Mouse (Mus musculus) hindbrain, embryonic 13.5 days (tissue): ENCODE results near the gene Fam110a. TPM values are rescaled to one million over a fixed set of nuclear protein-coding genes. Genes with fewer than 3 reads are reported as not detected.
A peak's percentile ranks its signal among the peaks of the same experiment; 100 is the strongest.

ENCODE experiments used
- ATAC-seq: fragments of 200-750 bp; cut with Nextera tagmentation; 2 replicates; pipeline ENCODE4 v1.8.0; 2017; ENCODE audit warnings: moderate TSS enrichment; ENCODE audit not compliant: low FRiP score
- H3K27ac ChIP-seq: fragments of 300-500 bp; sonication (generic); 2 replicates; pipeline ENCODE4 v1.5.1; 2015; ENCODE audit warnings: inconsistent platforms, mild to moderate bottlenecking, moderate library complexity
- H3K27me3 ChIP-seq: fragments of 300-500 bp; sonication (generic); 2 replicates; pipeline ENCODE4 v1.6.1; 2015; ENCODE audit warnings: mild to moderate bottlenecking, inconsistent platforms
- H3K36me3 ChIP-seq: fragments of 300-500 bp; sonication (generic); 2 replicates; pipeline ENCODE4 v1.6.1; 2015; ENCODE audit warnings: mild to moderate bottlenecking, inconsistent platforms
- H3K4me1 ChIP-seq: fragments of 300-500 bp; sonication (generic); replicated peaks from 2 replicates; pipeline ENCODE4 v1.6.1; 2015; ENCODE audit warnings: inconsistent platforms
- H3K4me2 ChIP-seq: fragments of 300-500 bp; sonication (generic); 2 replicates; pipeline ENCODE4 v1.6.1; 2015; ENCODE audit warnings: inconsistent platforms, mild to moderate bottlenecking, moderate library complexity
- H3K4me3 ChIP-seq: fragments of 300-500 bp; sonication (generic); 2 replicates; pipeline ENCODE4 v1.5.1; 2015; ENCODE audit warnings: mild to moderate bottlenecking, inconsistent platforms
- H3K9ac ChIP-seq: fragments of 300-500 bp; sonication (generic); 2 replicates; pipeline ENCODE4 v1.6.1; 2015; ENCODE audit warnings: mild to moderate bottlenecking, inconsistent platforms
- H3K9me3 ChIP-seq: fragments of 300-500 bp; sonication (generic); 2 replicates; pipeline ENCODE4 v1.6.1; 2016; ENCODE audit warnings: inconsistent platforms
- WGBS: fragments of 180-500 bp; shearing (Covaris S2); methylation state at CpG from one replicate; pipeline ENCODE4 v1.1.7; 2015; 5-methylcytosine and 5-hydroxymethylcytosine counted together
- polyA plus RNA-seq: library from polyadenylated mRNA; unstranded; fragments of >200 nt; fragmentation: Nextera tagmentation; extraction: Ambion mirVana; gene quantifications from 2 replicates; pipeline ENCODE4 v1.2.1, GENCODE M21; 2015

Gene Fam110a
- polyA plus RNA-seq, 1 experiment from 2014 or later: 71.4 TPM

DNA sequence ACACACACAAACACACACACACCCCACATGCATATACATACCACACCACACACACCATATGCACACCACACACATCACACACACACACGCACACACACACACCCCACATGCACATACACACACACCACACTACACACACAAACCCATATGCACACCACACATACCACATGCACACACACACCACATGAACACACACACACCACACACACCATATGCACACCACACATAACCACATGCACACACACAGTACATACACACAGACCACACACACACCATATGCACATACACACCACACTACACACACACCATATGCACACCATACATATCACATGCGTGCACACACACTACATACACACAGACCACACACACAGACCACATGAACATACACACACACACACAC, 32.4 kb downstream of the Fam110a start:
- 0 out of 2 replicates have a peak, but pooled peaks cover 6% of the 10 kb centered on the region for H3K4me1 ChIP-seq
- no peak overlapping the region for H3K4me3 ChIP-seq
- H3K36me3 ChIP-seq: no peaks in the 10 kb centered on the region
- no peaks in the 10 kb centered on the region for H3K9me3 ChIP-seq
- WGBS: 100% methylated on average over 2 of the region's 2 CpGs
- no peak overlapping the region for H3K4me2 ChIP-seq
- H3K9ac ChIP-seq: no peak overlapping the region
- no peaks in the 10 kb centered on the region for H3K27me3 ChIP-seq
- H3K27ac ChIP-seq: no peak overlapping the region
- ATAC-seq: no peak

DNA sequence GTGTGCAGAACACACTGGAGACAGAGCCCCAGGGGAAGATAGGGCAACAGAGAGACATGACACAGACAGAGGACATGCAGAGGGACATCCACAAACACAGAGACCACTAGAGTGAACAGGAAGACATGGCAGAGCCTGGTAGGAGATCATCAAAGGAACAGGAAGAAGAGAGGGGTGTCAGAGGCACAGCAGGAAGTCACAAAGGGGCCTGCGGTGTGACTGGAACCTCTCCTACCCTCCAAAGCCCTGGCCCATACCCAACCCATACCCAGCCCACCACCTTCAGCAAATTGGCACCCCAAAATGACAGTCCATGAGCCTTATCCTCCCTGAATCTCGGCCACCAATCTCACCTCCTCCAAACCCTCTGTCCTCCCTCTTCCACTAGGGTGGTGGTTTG, 35.9 kb downstream of the Fam110a start:
- Histone ChIP-seq H3K4me1 (0 out of 2 replicates have a peak, but pooled peaks cover 2% of the 10 kb centered on the region), H3K27ac (no peak overlapping the region), H3K4me3 (no peak overlapping the region), H3K27me3 (no peaks in the 10 kb centered on the region), H3K9ac (no peak overlapping the region), H3K4me2 (no peak overlapping the region), H3K36me3 (no peaks in the 10 kb centered on the region), H3K9me3 (no peaks in the 10 kb centered on the region)
- ATAC-seq: no peak
- WGBS: 56% methylated on average over 2 of the region's 2 CpGs

DNA sequence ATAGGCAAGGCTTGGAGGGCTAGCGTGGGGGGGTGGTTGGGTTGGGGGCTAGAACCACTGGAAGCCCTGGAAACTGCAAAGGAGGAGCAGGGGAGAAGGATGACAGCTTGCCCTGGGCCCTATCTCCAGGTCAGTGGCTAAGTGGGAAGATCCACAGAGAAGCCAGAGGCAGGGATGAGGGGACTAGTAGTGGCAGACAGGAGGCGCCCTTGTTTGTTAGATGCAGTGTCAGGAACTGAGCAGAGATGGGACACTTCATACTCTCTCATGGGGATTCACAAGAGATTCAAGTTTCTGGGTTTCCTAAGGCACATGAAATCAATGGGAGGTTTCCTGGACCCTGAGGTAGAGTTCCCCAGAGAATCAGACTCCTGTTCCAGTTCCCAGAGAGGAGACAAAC, 38.8 kb downstream of the Fam110a start:
- no peak overlapping the region for H3K4me3 ChIP-seq
- no peaks in the 10 kb centered on the region for H3K36me3 ChIP-seq
- no peaks in the 10 kb centered on the region for H3K27me3 ChIP-seq
- ATAC-seq: no peak
- no peak overlapping the region for H3K4me2 ChIP-seq
- H3K9ac ChIP-seq: no peak overlapping the region
- H3K27ac ChIP-seq: no peak overlapping the region
- H3K9me3 ChIP-seq: no peaks in the 10 kb centered on the region
- 40% methylated on average over 2 of the region's 2 CpGs for WGBS
- peaks cover 11% of the 10 kb centered on the region for H3K4me1 ChIP-seq

DNA sequence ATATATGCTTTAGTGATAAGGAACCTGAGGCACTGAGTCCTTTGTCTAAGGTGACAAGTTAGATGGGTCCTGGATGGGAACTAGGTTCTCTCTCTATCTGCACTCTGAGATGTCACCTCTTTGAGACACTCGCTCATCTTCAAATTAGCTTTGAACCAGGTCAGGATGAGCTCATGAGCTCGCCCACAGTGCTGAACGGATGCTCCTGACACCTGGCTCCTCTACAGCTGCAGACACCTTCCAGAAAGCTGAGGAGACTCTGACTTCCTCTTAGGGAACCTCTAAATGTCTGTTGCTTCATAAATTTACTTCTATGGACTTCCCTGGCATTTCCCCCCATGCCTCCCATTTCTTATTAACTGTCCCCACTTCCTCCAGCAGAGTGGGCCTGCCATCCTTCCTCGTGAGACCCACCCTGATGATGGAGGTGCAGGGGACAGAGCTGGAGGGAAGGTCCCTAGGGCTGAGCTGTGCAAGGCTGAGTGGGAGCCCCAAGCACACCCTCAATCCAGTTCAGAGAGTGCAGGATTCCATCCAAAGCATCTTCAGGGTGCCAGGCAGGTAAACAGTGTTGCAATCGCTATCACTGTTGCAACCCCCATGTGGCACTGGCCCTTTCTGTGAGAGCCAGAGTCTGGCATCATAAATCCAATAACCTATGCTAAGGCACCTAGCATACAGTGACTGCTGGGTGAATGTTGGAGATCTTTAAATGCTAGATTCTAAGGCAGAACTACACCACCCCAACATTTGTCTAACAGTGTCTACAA, 40.2 kb downstream of the Fam110a start:
- Histone ChIP-seq H3K27ac (no peak overlapping the region), H3K36me3 (no peaks in the 10 kb centered on the region), H3K27me3 (no peaks in the 10 kb centered on the region), H3K9ac (no peak overlapping the region), H3K9me3 (no peaks in the 10 kb centered on the region), H3K4me1 (peaks cover 11% of the 10 kb centered on the region), H3K4me2 (no peak overlapping the region), H3K4me3 (no peak overlapping the region)
- no peak for ATAC-seq
- WGBS: 82% methylated on average over 5 of the region's 5 CpGs

DNA sequence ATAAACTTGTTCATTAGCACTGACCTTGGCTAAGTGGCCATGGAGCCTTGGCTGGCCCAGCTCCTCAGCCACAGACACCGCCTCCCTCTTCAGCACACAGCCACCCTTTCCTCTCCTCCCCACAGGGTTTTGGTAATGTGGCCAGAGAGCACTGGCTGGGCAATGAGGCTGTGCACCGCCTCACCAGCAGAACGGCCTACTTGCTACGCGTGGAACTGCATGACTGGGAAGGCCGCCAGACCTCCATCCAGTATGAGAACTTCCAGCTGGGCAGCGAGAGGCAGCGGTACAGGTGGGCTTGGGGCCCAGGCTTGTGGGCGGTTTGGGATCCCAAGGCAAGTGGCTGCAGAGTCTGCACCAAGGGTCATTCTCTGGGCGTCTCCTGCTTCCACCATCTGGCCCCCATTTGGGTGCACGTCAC, 41.2 kb downstream of the Fam110a start:
- no peaks in the 10 kb centered on the region for H3K9me3 ChIP-seq
- H3K4me1 ChIP-seq: peaks cover 11% of the 10 kb centered on the region
- H3K27me3 ChIP-seq: no peaks in the 10 kb centered on the region
- no peak overlapping the region for H3K4me2 ChIP-seq
- WGBS: 59% methylated on average over 11 of the region's 11 CpGs
- H3K36me3 ChIP-seq: no peaks in the 10 kb centered on the region
- no peak overlapping the region for H3K9ac ChIP-seq
- ATAC-seq: no peak
- H3K4me3 ChIP-seq: no peak overlapping the region
- no peak overlapping the region for H3K27ac ChIP-seq

DNA sequence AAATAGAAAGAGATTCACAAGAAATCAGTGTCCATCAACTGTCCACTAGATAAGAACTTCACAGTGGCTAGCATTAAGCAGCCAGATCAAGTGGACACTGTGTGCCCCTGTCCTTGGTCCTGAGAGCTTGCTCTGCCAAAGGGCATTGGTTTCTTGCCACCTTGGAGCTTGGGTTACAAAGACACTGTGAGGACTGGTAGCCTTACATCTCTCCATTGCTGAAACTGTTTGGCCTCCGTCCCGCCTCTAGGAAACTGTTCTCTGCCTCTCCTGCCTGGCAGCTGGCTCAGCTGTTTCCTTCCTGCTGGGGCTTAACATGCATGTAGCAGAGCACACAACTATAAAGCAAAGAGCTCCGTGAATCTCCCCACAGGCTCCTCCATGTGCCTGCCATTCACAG, 42.1 kb downstream of the Fam110a start:
- Histone ChIP-seq H3K4me2 (no peak overlapping the region), H3K4me1 (peaks cover 11% of the 10 kb centered on the region), H3K4me3 (no peak overlapping the region), H3K27me3 (no peaks in the 10 kb centered on the region), H3K9ac (no peak overlapping the region), H3K36me3 (no peaks in the 10 kb centered on the region), H3K27ac (0 out of 2 replicates have a peak overlapping the region, but pooled peaks have one; percentile 14), H3K9me3 (no peaks in the 10 kb centered on the region)
- WGBS: 48% methylated on average over 3 of the region's 3 CpGs
- ATAC-seq: no peak

DNA sequence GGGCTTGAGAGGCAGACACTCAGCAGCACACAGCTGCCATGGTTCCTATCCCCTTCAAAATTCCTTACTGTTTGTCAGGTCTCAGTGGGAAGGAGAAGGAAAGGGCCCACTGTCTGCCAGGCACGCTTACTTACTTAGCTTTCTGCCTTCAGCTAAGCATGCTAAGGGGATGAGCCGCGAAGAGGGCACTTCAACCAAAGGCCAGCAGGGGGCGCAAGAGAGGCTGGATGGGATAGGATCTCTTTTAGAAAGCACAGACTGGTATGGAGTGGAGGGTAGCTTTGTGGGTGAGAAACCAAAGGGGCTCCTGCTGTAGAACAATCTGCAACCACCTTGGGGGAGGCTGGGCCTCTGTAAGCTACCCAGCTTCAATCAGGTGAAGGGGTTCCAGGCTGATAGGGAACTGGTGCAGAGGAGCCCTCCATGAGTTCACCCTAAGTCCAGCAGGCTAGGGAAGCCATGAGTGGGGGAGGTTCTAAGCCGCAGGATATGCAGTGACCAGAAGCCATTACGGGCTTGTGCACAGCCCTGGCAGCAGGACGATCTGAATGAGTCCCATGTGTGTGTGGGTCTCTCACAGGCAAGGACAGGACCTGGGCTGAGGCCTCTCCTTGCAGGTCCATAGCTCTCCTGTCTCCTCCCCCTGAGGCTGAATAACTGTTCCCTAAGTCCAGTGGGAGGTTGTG, 49.5 kb downstream of the Fam110a start:
- ATAC-seq: peak; percentile 57; the same call in 1 of the 2 replicates

DNA sequence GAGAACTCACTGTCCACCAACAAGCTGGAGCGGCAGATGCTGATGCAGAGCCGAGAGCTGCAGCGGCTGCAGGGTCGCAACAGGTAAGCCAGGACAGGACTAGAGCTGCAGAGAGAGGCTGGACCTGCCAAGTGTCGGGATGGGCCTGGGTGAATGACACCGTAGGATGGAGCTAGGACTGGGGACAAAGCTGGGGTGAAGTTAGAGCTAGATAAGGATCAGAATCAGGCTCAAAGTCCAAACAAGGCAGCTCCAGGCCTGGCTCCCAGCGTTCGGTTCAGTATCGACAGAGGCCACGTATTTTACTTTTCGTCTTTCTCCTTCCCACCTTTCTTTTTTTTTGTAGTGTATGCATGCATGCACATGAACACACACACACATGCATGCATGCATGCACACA, 52.9 kb downstream of the Fam110a start:
- no peaks in the 10 kb centered on the region for H3K27me3 ChIP-seq
- H3K4me3 ChIP-seq: no peak overlapping the region
- H3K36me3 ChIP-seq: no peaks in the 10 kb centered on the region
- H3K4me1 ChIP-seq: 0 out of 2 replicates have a peak, but pooled peaks cover 7% of the 10 kb centered on the region
- WGBS: 92% methylated on average over 11 of the region's 11 CpGs
- H3K27ac ChIP-seq: no peak overlapping the region
- no peak overlapping the region for H3K4me2 ChIP-seq
- no peak for ATAC-seq
- H3K9ac ChIP-seq: no peak overlapping the region
- no peaks in the 10 kb centered on the region for H3K9me3 ChIP-seq

More for the DNA sequence above, 49.5 kb downstream of the Fam110a start:
- Histone ChIP-seq H3K27me3 (no peaks in the 10 kb centered on the region), H3K27ac (no peak overlapping the region), H3K4me3 (no peak overlapping the region), H3K36me3 (no peaks in the 10 kb centered on the region), H3K4me2 (no peak overlapping the region), H3K4me1 (0 out of 2 replicates have a peak, but pooled peaks cover 3% of the 10 kb centered on the region), H3K9ac (no peak overlapping the region), H3K9me3 (no peaks in the 10 kb centered on the region)
- 29% methylated on average over 7 of the region's 7 CpGs for WGBS

DNA sequence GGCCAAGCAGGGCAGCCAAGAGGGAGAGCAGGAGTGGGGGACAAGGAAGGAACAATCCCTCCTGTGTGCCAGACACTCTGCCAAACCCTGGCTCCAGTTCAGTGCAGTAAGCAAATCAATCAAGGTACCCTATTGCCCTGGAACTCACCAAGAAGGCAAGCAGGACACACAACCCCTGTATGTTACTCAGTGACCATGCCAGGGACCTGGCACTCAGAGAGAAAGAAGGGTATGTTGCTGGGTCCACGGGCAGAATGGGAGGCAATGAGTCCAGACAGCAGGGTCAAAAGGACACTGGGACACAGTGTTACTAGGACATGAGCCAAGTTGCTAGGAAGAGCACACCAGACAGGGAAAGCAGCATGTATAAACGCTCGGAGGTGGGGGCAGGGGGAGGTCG, 54.3 kb downstream of the Fam110a start:
- no peaks in the 10 kb centered on the region for H3K9me3 ChIP-seq
- no peak overlapping the region for H3K27ac ChIP-seq
- H3K4me3 ChIP-seq: no peak overlapping the region
- no peaks in the 10 kb centered on the region for H3K36me3 ChIP-seq
- no peaks in the 10 kb centered on the region for H3K27me3 ChIP-seq
- peaks cover 7% of the 10 kb centered on the region; the same call in 1 of the 2 replicates for H3K4me1 ChIP-seq
- H3K9ac ChIP-seq: no peak overlapping the region
- H3K4me2 ChIP-seq: no peak overlapping the region
- 66% methylated on average over 4 of the region's 4 CpGs for WGBS
- no peak for ATAC-seq

DNA sequence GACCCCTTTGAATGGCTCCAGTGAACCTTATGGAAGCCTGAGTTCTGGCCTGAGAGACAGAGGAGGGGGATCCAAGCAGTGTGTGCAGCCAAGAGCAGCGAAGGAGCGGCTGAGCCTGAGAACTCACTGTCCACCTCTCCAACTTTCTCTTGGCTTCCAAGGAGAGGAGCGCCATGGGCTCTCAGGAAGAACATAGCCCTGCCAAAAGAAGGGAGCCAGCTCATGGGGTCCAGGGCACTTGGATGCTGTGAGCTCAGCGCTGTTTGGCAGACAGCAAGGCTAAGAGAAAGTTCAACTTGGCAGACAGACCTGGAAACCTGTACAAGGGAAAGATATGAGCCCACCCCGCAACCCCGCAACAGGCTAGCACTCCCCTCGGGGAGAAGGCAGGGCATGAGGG, 55.7 kb downstream of the Fam110a start:
- ATAC-seq: no peak
- WGBS: 75% methylated on average over 7 of the region's 7 CpGs
- H3K4me3 ChIP-seq: no peak overlapping the region
- H3K4me1 ChIP-seq: peaks cover 7% of the 10 kb centered on the region; the same call in 1 of the 2 replicates
- no peak overlapping the region for H3K4me2 ChIP-seq
- no peaks in the 10 kb centered on the region for H3K27me3 ChIP-seq
- no peaks in the 10 kb centered on the region for H3K36me3 ChIP-seq
- no peak overlapping the region for H3K9ac ChIP-seq
- H3K9me3 ChIP-seq: no peaks in the 10 kb centered on the region
- H3K27ac ChIP-seq: no peak overlapping the region

DNA sequence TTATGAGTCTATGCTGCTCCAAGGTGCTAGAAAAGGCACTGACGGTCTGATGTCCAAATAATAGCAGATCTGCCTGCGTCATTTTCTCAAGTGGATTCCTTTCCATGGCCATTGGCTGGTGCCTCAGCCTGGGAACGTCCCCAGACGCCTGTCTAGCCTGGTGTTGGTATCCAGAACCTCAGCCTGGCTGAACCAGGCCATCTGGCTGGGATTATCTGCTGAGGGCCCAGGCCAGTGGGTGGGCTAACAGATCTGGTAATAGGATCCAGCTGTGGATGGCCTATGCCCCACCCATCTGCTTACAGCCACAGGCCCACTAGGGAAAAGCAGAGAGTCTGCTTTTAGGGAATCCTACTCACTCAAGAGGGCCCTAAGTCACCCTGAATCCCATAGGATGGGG, 58.4 kb downstream of the Fam110a start:
- no peaks in the 10 kb centered on the region for H3K9me3 ChIP-seq
- ATAC-seq: no peak
- H3K4me1 ChIP-seq: peaks cover 9% of the 10 kb centered on the region
- no peaks in the 10 kb centered on the region for H3K36me3 ChIP-seq
- H3K27ac ChIP-seq: no peak overlapping the region
- H3K9ac ChIP-seq: no peak overlapping the region
- 68% methylated on average over 4 of the region's 4 CpGs for WGBS
- no peak overlapping the region for H3K4me3 ChIP-seq
- H3K4me2 ChIP-seq: no peak overlapping the region
- no peaks in the 10 kb centered on the region for H3K27me3 ChIP-seq

DNA sequence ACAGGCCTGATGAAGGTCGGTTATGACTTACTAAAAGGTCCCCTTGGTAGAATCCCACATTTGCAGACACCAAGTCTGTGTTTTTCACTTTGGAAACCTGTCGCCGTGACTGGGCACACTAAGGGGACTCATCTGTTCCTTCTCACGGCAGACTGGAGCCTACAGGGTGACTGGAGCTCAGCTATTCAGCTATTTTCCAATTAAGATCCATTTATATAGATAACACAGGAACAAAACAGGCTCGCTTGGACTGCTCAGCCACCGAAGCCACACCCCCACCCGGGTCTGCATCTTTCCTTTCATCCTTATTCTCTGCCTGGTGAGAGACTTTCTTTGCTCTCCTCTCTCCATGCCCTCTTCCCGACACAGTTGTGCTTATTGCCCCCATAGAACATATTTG, 59.0 kb downstream of the Fam110a start:
- Histone ChIP-seq H3K36me3 (no peaks in the 10 kb centered on the region), H3K9ac (no peak overlapping the region), H3K4me3 (no peak overlapping the region), H3K27ac (no peak overlapping the region), H3K4me1 (peaks cover 14% of the 10 kb centered on the region), H3K27me3 (no peaks in the 10 kb centered on the region), H3K9me3 (no peaks in the 10 kb centered on the region), H3K4me2 (no peak overlapping the region)
- 66% methylated on average over 8 of the region's 8 CpGs for WGBS
- no peak for ATAC-seq
